Mouse (Mus musculus) CD4-positive, CD25-positive, alpha-beta regulatory T cell (primary cell): Measurements from ENCODE around the gene Oas1h. TPM values are rescaled to one million over a fixed set of nuclear protein-coding genes. Genes with fewer than 3 reads are reported as not detected.

Source experiments
- polyA plus RNA-seq: library from polyadenylated mRNA; unstranded; fragments of 100-300 nt; shearing (Covaris generic); gene quantifications from one replicate; pipeline ENCODE4 v1.2.1, GENCODE M21; 2017

Oas1h gene
- polyA plus RNA-seq: not detected

GRCm38 (mm10) chr5:120861121-120861520 is at the start of gene Oas1h:
TSS of gene Oas1h (plus strand) at chr5:120861421.

DNA sequence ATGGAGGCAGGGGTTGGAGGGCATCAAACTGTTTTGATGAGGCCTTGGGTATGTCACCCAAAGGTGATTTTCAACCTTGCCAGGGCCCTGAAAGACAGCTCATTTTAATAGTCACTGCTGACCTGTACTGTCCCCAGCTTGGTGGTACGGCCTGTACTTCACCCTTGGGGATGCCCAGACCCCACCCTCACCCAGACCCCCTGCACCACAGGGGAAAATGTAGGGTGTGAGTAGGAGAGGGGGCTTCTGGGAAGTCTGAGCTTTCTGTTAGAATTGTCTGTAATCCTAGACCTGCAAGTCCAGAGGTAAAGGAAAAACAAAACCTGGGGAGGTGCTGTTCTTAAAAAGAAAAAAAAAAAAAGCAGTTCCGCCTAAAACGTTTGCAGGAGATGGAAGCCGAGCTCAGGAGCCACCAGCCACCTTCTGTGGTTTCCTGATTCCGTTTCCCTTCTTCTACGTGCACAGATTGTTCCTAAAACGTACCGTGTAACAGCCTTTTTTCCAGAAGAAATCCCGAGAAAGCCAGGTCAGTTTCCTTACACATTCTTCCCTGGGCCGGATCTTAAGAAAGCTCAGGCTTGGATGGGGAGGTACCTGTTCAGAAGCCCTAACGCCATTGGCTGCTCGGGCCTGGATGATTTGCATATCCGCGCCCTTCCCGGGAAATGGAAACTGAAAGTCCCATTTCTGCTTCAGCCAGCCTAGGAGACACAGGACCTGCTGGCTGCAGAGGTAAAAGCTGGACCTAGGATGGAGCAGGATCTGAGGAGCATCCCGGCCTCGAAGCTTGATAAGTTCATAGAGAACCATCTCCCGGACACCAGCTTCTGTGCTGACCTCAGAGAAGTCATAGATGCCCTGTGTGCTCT is 49.0 kb upstream of the Oas1h start, which contains the start of gene Oas1c:
Gene Oas1c, minus strand, starts transcription at position 564 of the 869 bp plus-strand sequence.

DNA sequence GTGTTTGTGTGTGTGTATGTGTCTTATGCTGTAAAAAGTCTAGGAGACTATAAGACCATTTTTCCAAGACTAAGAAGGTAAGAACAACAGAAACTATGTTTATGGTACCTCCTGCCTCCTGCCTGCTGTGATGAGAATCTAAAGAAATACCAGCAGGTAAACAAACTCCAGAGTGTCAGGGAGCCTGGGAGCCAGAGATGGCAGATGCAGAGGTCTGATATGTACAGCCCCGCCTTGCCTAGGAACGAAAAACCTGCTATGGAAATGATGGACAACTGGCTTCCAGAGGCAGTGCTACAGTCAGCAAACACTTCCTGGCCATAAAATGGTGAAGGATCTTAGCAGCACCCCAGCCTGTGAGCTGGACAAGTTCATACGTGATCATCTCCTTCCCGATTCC is 14.2 kb upstream of the Oas1h start, which contains the start of gene Oas1f:
Gene Oas1f, plus strand, starts transcription at position 301 of the 400 bp plus-strand sequence.

GRCm38 (mm10) chr5:120887413-120887812 is 26.2 kb downstream of the Oas1h start, which contains the start of gene Oas1g:
TSS of gene Oas1g (minus strand) at chr5:120887613.

DNA sequence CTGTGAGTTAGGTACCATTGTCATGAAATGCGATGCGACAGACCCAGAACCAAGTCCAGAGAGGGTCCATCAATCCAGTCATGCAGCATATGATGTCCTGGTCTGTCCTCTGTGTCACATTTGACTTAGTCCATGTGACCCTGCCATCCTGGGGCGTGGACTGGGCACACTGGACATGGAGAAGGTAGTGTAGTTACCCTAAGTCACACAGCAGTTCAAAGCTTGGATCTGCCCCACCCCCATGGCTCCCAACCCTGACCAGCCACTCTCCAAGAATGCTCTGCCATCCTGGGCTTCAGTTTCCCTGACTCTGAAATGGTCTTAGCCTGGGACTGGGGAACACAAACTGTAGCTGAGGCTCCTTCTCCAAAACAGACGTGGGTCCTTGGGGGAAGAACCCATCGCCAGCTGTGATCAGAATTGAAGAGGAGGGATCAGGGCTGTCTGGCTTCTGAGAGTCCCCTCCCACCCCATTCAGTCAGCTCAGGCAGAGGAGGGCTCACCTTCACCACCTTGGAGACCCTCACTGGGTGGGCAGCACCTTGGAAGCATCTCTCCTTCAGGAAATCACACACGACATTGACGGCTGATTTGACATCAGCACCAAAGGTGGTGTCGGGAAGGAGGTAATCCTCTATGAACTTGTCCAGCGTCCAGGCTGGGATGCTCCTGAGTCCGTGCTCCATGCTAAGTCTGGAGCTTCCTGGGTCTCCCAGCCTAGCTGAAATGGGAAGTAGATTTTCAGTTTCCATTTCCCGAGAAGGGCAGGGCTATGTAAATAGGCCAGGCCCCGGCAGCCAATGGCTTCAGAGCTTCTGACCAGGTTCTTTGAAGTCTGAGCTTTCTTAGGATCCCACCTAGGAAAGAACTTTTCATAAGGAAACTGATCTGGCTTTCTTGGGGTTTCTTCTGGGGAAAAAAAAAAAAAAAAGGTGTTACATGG is 45.8 kb downstream of the Oas1h start, which contains the start of gene Oas1a:
Gene Oas1a, minus strand, starts transcription at position 731 of the 943 bp plus-strand sequence.

GRCm38 (mm10) chr5:120914204-120914603 is 53.0 kb downstream of the Oas1h start, which contains the start of gene Oas1d:
TSS of gene Oas1d (plus strand) at chr5:120914536.

Other genes with a start within 250 kb of the Oas1h start
- gene Rita1, start 248.8 kb upstream of the Oas1h start, polyA plus RNA-seq: 5.1 TPM
- gene Ddx54, start 248.7 kb upstream of the Oas1h start, polyA plus RNA-seq: 76.0 TPM
- gene Cfap73, start 227.2 kb upstream of the Oas1h start, polyA plus RNA-seq: not detected
- gene Rasal1, start 212.6 kb upstream of the Oas1h start, polyA plus RNA-seq: 19.2 TPM
- 240 TPM for gene Dtx1, start 149.5 kb upstream of the Oas1h start, polyA plus RNA-seq
- gene Oas2, start 111.6 kb upstream of the Oas1h start, polyA plus RNA-seq: 3.6 TPM
- gene Oas3, start 83.8 kb upstream of the Oas1h start, polyA plus RNA-seq: 12.6 TPM
- not detected for gene Oas1e, start 65.9 kb upstream of the Oas1h start, polyA plus RNA-seq
- 16.6 TPM for gene Oas1c, start 48.9 kb upstream of the Oas1h start, polyA plus RNA-seq
- not detected for gene Oas1f, start 14.1 kb upstream of the Oas1h start, polyA plus RNA-seq
- gene Oas1g, start 26.2 kb downstream of the Oas1h start, polyA plus RNA-seq: 0.39 TPM
- 21.7 TPM for gene Oas1a, start 46.1 kb downstream of the Oas1h start, polyA plus RNA-seq
- gene Oas1d, start 53.1 kb downstream of the Oas1h start, polyA plus RNA-seq: not detected
- not detected for gene Rph3a, start 148.7 kb downstream of the Oas1h start, polyA plus RNA-seq